Mouse (Mus musculus) liver, embryonic 11.5 days (tissue): Measurements from ENCODE around the gene Grik5. TPM values are rescaled to one million over a fixed set of nuclear protein-coding genes. Genes with fewer than 3 reads are reported as not detected.

Experiments used
- ATAC-seq: fragments of 200-750 bp; cut with Nextera tagmentation; replicated peaks from 2 replicates; pipeline ENCODE4 v1.8.0; 2017; ENCODE audit warnings: moderate number of reproducible peaks, mild to moderate bottlenecking, moderate TSS enrichment, moderate library complexity; ENCODE audit not compliant: low FRiP score
- DNase-seq: peaks from one replicate; pipeline ENCODE4 v3.0.0-alpha.2; 2017; ENCODE audit warnings: low spot score
- H3K27ac ChIP-seq: fragments of 300-500 bp; sonication (generic); 2 replicates; pipeline ENCODE4 v1.5.1; 2014; ENCODE audit warnings: mild to moderate bottlenecking, low read depth, low read length, control low read depth
- H3K27me3 ChIP-seq: fragments of 300-500 bp; sonication (generic); replicated peaks from 2 replicates; pipeline ENCODE4 v1.6.1; 2014; ENCODE audit warnings: low read length, mixed read lengths; ENCODE audit not compliant: control insufficient read depth, insufficient read depth
- H3K36me3 ChIP-seq: fragments of 300-500 bp; sonication (generic); 2 replicates; pipeline ENCODE4 v1.6.1; 2014; ENCODE audit warnings: mild to moderate bottlenecking, low read length, moderate library complexity, mixed read lengths; ENCODE audit not compliant: control insufficient read depth, insufficient read depth
- H3K4me1 ChIP-seq: fragments of 300-500 bp; sonication (generic); replicated peaks from 2 replicates; pipeline ENCODE4 v1.6.1; 2014; ENCODE audit warnings: low read length, mixed read lengths; ENCODE audit not compliant: control insufficient read depth, insufficient read depth
- H3K4me2 ChIP-seq: fragments of 300-500 bp; sonication (generic); 2 replicates; pipeline ENCODE4 v1.6.1; 2014; ENCODE audit warnings: mild to moderate bottlenecking, control low read depth, moderate library complexity
- H3K4me3 ChIP-seq: fragments of 300-500 bp; sonication (generic); 2 replicates; pipeline ENCODE4 v1.5.1; 2014; ENCODE audit warnings: low read depth, low read length, control low read depth
- H3K9ac ChIP-seq: fragments of 300-500 bp; sonication (generic); 2 replicates; pipeline ENCODE4 v1.6.1; 2014; ENCODE audit warnings: low read depth, low read length, control low read depth
- H3K9me3 ChIP-seq: fragments of 300-500 bp; sonication (generic); 2 replicates; pipeline ENCODE4 v1.6.1; 2016; ENCODE audit warnings: low read length, inconsistent platforms, mixed read lengths; ENCODE audit not compliant: control insufficient read depth
- WGBS: fragments of 180-500 bp; shearing (Covaris S2); extraction: QIAGEN DNeasy Blood & Tissue Kit; methylation state at CpG from one replicate; pipeline ENCODE4 v1.1.7; 2014; 5-methylcytosine and 5-hydroxymethylcytosine counted together
- polyA plus RNA-seq: library from polyadenylated mRNA; unstranded; fragments of >200 nt; fragmentation: Nextera tagmentation; extraction: Ambion mirVana; gene quantifications from 2 replicates; pipeline ENCODE4 v1.2.1, GENCODE M21; 2014

Gene Grik5
- polyA plus RNA-seq, 1 experiment from 2014 or later: 5.3 TPM

DNA sequence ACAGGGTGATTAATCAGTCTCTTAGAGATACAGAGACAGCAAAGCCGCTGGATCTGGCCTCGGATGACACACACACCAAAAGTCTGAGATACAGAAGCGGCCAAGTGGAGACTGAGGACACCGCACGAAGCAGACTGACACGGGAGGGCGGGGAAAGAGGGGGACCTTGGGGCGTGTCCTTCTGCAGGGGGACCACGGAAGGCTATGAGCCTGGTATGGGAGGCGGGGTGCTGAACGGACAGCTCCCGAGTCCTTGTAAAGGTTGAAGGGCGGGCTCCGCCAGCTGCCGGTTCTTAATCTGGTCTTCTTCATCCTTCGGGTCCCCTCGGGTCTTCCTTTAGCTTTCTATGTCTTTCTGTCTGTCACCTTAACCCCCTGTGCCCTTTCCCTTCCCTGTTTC is 63.5 kb downstream of the Grik5 start:
- Histone ChIP-seq H3K4me2 (no peak overlapping the region), H3K27me3 (peaks cover 86% of the 10 kb centered on the region), H3K4me1 (peaks cover 11% of the 10 kb centered on the region), H3K4me3 (no peak overlapping the region), H3K27ac (no peak overlapping the region), H3K9ac (no peak overlapping the region), H3K36me3 (no peaks in the 10 kb centered on the region; the same call in 1 of the 2 replicates), H3K9me3 (no peaks in the 10 kb centered on the region)
- WGBS: 3% methylated on average over 17 of the region's 17 CpGs
- DNase-seq: peak; percentile 76
- no peak for ATAC-seq

DNA sequence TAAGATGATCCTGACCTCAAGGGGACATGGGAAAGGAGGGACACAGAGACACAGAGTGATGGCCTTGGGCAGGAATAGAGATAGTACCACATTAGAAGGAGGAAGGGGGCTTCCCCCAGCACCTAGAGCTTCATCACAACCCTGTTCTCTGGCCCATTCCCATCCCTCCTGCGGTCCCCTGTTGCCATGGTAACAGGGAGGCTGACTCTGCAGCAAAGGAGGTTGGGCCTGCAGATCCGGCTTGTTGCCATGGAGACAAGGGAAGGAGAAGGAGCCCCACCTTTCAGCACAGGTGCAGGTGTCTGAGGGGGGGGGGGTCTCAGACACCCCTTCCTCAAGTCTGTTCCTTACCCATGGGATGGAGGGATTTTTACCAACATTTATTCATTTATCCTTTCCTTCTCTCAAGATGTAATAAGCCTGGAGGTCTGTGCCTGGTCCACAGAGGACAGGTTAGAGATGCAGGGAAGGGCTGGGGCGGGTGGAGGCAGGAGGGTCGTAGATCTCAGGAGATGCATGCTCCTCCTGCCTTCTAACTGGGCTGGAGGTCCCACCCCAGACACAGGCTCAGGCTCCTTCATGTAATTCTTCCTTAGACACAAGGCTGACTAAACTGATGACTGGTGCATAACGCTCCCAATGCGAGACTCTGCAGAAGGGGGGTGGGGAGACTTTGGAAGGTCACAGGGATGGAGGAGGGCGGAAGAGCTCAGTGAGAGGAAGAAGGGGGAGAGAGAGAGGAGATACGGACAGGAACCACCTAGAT is 64.4 kb downstream of the Grik5 start:
- Histone ChIP-seq H3K36me3 (no peaks in the 10 kb centered on the region), H3K9me3 (no peaks in the 10 kb centered on the region), H3K27me3 (peaks cover 90% of the 10 kb centered on the region), H3K4me1 (peaks cover 11% of the 10 kb centered on the region), H3K4me3 (no peak overlapping the region), H3K4me2 (no peak overlapping the region), H3K27ac (no peak overlapping the region), H3K9ac (no peak overlapping the region)
- 34% methylated on average over 8 of the region's 8 CpGs for WGBS
- ATAC-seq (no peak), DNase-seq (no peak)

DNA sequence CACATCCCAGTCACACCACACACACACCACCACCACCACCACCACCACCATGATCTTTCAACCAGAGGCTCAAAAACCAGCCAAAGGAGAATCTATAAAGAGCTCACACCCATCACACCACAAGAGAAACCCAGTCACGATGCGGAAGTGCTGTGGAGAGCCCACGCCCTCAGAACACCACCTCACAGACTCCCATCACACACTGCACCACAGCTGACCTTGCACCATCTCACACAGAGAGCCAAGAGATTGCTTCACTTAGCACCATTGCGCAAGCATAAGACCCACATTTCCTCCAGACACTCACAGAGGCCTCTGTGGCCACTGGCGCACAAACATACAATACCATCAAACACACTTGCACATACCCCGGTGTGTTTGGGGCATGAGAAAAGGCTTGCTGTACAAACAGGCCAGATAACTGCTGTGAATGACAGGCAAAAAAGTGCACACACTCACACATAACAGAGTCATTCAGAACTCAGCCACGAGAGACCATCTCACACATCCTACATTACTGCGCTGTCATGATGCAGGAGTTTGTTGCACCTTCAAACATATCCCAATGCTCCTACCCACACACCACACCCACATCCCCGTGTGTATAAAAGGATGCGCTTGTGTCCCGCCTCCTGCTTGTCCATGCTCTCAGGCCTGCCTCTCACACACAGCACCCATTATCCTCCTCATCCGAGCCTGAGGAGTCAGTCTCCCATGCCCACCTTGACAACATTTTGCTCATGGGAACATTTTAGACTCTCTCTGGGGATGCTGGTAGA is 65.4 kb downstream of the Grik5 start:
- 72% methylated on average over 12 of the region's 12 CpGs for WGBS
- H3K27me3 ChIP-seq: peaks cover 85% of the 10 kb centered on the region
- peaks cover 11% of the 10 kb centered on the region for H3K4me1 ChIP-seq
- H3K9ac ChIP-seq: no peak overlapping the region
- ATAC-seq (no peak), DNase-seq (no peak)
- H3K9me3 ChIP-seq: no peaks in the 10 kb centered on the region
- no peak overlapping the region for H3K4me2 ChIP-seq
- no peak overlapping the region for H3K4me3 ChIP-seq
- H3K27ac ChIP-seq: no peak overlapping the region
- no peaks in the 10 kb centered on the region for H3K36me3 ChIP-seq

DNA sequence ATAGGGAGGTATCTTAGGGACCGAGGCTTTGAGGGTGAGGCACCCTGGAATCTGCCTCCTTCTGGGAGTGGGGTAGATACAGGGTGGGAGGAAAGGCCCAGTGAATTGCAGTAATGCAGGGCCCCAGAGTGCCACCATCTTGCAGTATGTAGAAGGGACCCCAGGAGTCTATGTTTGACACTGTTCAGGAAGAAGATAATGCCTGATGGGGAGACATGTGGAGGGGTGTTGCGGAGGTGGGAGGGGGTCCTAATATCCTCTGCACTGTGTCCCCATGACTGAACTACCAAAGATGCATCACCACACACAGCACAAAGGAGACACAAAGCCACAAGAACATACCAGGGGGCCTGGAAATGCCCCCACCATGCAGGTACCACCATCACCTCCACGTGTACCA is 66.0 kb downstream of the Grik5 start:
- H3K4me3 ChIP-seq: no peak overlapping the region
- no peak overlapping the region; the same call in 1 of the 2 replicates for H3K4me2 ChIP-seq
- H3K36me3 ChIP-seq: no peaks in the 10 kb centered on the region
- peaks cover 79% of the 10 kb centered on the region for H3K27me3 ChIP-seq
- no peak for ATAC-seq
- H3K9me3 ChIP-seq: no peaks in the 10 kb centered on the region
- no peak overlapping the region for H3K27ac ChIP-seq
- H3K9ac ChIP-seq: no peak overlapping the region
- DNase-seq: no peak
- 63% methylated on average over 3 of the region's 3 CpGs for WGBS
- peaks cover 11% of the 10 kb centered on the region for H3K4me1 ChIP-seq

DNA sequence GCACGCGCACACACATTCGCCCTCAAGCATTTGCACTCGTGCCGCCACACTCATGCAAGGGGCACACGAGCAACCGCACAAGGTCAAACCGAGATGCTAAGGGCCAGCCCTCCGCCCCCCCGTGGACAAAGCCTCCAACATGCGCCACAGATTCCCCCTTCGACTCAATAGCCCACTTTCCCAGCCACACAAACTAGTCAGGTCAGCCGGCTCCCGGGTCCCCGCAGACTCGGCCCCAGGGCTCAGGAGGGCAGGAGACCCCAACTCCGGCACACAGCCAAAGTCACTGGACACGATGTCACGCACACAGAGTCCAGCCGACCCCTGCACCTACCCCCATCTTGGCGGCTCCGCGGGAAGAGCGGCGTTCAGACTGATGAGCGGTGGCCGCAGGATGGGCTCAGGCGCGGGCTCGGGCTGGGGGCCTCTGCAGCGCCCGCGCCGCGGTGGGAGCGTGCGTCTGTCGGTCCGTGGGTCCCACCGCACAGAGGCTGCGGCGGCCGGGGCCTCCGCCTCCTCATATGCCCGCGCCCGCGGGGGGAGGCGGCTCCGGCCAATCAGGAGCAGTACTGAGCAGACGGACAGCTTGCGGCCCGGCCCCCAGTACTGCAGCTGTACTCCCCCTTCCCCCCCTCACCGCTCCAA is 66.6 kb downstream of the Grik5 start, which contains the start of gene Atp1a3:
Gene Atp1a3, minus strand, starts transcription at position 538 of the 645 bp plus-strand sequence.
- peaks cover 73% of the 10 kb centered on the region for H3K27me3 ChIP-seq
- H3K4me1 ChIP-seq: peaks cover 9% of the 10 kb centered on the region
- peak within 1 kb of the TSS; percentile 60 for H3K4me2 ChIP-seq
- H3K27ac ChIP-seq: no peak within 1 kb of the TSS
- ATAC-seq (no peak), DNase-seq (no peak)
- H3K9me3 ChIP-seq: no peaks in the 10 kb centered on the region
- no peaks in the 10 kb centered on the region for H3K36me3 ChIP-seq
- H3K9ac ChIP-seq: no peak within 1 kb of the TSS
- WGBS: 3% methylated on average over 54 of the region's 54 CpGs
- H3K4me3 ChIP-seq: peak within 1 kb of the TSS; percentile 39

DNA sequence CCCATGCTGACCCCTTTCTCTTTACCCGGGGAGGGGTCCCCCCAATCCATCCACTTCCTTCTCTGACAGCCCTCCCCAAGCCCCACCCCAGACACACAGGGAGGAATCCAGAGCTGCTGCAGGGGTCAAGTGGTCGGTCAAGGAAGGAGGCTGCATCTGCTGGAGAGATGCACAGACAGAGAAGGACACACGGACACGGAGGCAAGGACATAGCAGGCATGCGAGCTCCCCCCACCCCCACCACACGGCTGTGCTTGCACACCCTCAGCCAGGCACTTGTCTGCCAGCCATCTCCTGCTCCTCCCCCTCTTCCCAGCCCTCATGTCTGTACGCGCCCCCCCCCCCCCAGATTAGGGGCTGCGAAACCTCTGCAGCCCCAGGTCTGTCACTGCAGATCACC is 67.3 kb downstream of the Grik5 start:
- no peak for ATAC-seq
- Histone ChIP-seq H3K4me1 (peaks cover 4% of the 10 kb centered on the region), H3K9me3 (no peaks in the 10 kb centered on the region), H3K4me2 (no peak overlapping the region), H3K4me3 (no peak overlapping the region), H3K27ac (no peak overlapping the region), H3K27me3 (peaks cover 66% of the 10 kb centered on the region), H3K9ac (no peak overlapping the region), H3K36me3 (no peaks in the 10 kb centered on the region)
- no peak for DNase-seq
- WGBS: 40% methylated on average over 9 of the region's 9 CpGs

DNA sequence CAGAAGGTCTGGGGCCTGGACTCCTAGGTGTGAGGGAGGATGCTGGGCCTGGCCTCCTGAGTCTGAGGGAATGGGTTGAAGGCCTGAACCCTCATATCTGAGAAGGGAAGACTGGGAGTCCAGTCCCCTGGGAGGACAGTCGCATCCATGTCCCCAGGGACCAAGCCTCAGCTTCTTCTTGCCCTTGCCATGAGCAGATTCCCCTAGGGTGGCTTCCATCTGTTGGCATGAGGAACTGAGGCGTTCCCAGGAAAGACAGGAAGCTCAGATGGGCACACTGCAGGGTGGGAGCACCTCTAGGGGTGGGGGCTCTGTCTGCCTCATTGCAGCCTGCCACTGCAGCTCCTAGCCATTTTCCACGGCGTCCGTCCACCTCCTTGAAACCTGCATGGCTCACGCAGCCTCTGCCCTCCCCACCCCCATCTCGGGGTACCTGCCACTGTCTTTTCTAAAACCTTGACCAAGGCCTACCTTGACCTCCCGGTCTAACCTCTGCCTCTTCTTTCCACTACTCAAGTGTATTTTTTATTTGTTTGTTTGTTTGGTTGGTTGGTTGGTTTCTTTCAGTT is 68.2 kb downstream of the Grik5 start:
- H3K9ac ChIP-seq: no peak overlapping the region
- WGBS: 86% methylated on average over 8 of the region's 8 CpGs
- H3K27ac ChIP-seq: no peak overlapping the region
- no peaks in the 10 kb centered on the region for H3K9me3 ChIP-seq
- DNase-seq (no peak), ATAC-seq (no peak)
- peaks cover 56% of the 10 kb centered on the region for H3K27me3 ChIP-seq
- H3K4me3 ChIP-seq: no peak overlapping the region
- H3K4me1 ChIP-seq: peaks cover 4% of the 10 kb centered on the region
- no peaks in the 10 kb centered on the region for H3K36me3 ChIP-seq
- no peak overlapping the region for H3K4me2 ChIP-seq

DNA sequence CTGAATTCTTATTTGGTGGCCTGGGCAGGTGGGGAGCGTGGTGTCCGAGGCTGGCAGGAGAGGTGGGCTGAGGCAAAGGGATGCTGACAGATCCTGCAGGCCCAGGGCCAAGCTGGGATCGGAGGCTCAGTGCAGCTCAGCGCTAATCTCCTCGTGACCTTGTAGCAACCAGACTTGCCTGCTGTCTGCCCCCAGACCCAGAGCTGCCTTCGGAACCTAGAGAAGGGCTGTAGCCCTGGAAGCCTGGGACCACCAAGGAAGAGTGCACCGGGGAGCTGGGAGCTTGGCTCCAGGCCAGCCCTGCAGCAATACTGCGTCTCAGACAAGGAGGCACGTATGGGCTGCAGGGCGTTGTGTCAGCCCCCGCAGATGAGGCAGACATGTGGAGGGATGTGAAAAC is 68.9 kb downstream of the Grik5 start:
- Histone ChIP-seq H3K4me1 (peaks cover 4% of the 10 kb centered on the region), H3K4me2 (no peak overlapping the region), H3K27ac (no peak overlapping the region), H3K27me3 (peaks cover 50% of the 10 kb centered on the region), H3K9ac (no peak overlapping the region), H3K36me3 (no peaks in the 10 kb centered on the region), H3K9me3 (no peaks in the 10 kb centered on the region), H3K4me3 (no peak overlapping the region)
- 50% methylated on average over 11 of the region's 11 CpGs for WGBS
- DNase-seq (no peak), ATAC-seq (no peak)
